Mouse (Mus musculus) kidney, embryonic 16.5 days (tissue): Measurements from ENCODE around the gene Gm17359. TPM values are rescaled to one million over a fixed set of nuclear protein-coding genes. Genes with fewer than 3 reads are reported as not detected.

ENCODE experiments used
- ATAC-seq: fragments of 200-750 bp; cut with Nextera tagmentation; 2 replicates; pipeline ENCODE4 v1.8.0; 2017; ENCODE audit warnings: moderate TSS enrichment; ENCODE audit not compliant: low FRiP score, low TSS enrichment
- H3K27ac ChIP-seq: fragments of 300-500 bp; sonication (generic); 2 replicates; pipeline ENCODE4 v1.5.1; 2014; ENCODE audit warnings: low read length
- H3K27me3 ChIP-seq: fragments of 300-500 bp; sonication (generic); 2 replicates; pipeline ENCODE4 v1.6.1; 2014; ENCODE audit warnings: low read length, control low read depth, mixed read lengths; ENCODE audit not compliant: insufficient read depth
- H3K36me3 ChIP-seq: fragments of 300-500 bp; sonication (generic); 2 replicates; pipeline ENCODE4 v1.6.1; 2014; ENCODE audit warnings: low read length, control low read depth, mixed read lengths; ENCODE audit not compliant: insufficient read depth
- H3K4me1 ChIP-seq: fragments of 300-500 bp; sonication (generic); 2 replicates; pipeline ENCODE4 v1.6.1; 2014; ENCODE audit warnings: low read length, control low read depth, mixed read lengths; ENCODE audit not compliant: insufficient read depth
- H3K4me2 ChIP-seq: fragments of 300-500 bp; sonication (generic); replicated peaks from 2 replicates; pipeline ENCODE4 v1.6.1; 2014; ENCODE audit warnings: low read depth, low read length
- H3K4me3 ChIP-seq: fragments of 300-500 bp; sonication (generic); 2 replicates; pipeline ENCODE4 v1.5.1; 2014; ENCODE audit warnings: mild to moderate bottlenecking, low read length
- H3K9ac ChIP-seq: fragments of 300-500 bp; sonication (generic); replicated peaks from 2 replicates; pipeline ENCODE4 v1.6.1; 2014; ENCODE audit warnings: low read length
- H3K9me3 ChIP-seq: fragments of 300-500 bp; sonication (generic); 2 replicates; pipeline ENCODE4 v1.6.1; 2016; ENCODE audit warnings: low read length, control low read depth
- WGBS: fragments of 180-500 bp; shearing (Covaris S2); extraction: QIAGEN DNeasy Blood & Tissue Kit; methylation state at CpG from one replicate; pipeline ENCODE4 v1.1.7; 2014; 5-methylcytosine and 5-hydroxymethylcytosine counted together
- polyA plus RNA-seq: library from polyadenylated mRNA; unstranded; fragments of >200 nt; fragmentation: Nextera tagmentation; extraction: Ambion mirVana; gene quantifications from 2 replicates; pipeline ENCODE4 v1.2.1, GENCODE M21; 2015

Gene Gm17359
- polyA plus RNA-seq, 1 experiment from 2014 or later: not detected

DNA sequence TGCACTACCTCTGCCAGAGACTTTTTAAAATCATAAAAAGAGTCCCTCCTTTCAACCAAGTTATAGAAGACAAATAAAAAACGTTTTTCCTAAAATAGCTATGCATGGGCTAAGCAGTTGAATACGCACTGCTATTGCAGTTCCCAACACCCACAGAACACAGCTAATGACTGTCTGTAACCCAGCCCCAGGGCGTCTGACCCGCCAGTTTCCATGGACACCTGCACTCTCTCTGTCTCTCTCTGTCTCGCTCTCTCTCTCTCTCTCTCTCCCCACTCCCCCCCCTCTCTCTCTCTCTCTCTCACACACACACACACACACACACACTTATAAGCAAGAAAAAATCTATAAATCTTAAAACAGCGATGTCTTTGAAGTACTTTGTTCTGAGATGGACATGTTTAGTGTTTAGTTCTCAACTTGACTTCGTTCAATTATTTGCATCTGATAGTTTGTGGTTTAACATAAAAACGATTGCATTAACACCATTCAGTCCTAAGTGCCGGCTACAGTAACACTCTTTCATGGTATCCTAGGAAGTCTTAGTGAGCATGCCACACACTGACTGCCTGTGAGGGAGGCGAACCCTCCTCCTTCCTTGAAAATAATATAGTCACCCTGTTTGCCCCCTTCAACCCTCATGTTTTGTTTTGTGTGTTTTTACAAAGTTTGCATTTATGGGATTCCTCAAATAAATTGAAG is 73.6 kb downstream of the Gm17359 start:
- H3K4me2 ChIP-seq: no peak overlapping the region
- H3K4me3 ChIP-seq: no peak overlapping the region
- H3K9me3 ChIP-seq: no peaks in the 10 kb centered on the region
- no peaks in the 10 kb centered on the region for H3K36me3 ChIP-seq
- WGBS: 24% methylated on average over 10 of the region's 10 CpGs
- no peak overlapping the region for H3K9ac ChIP-seq
- H3K27me3 ChIP-seq: no peaks in the 10 kb centered on the region
- no peak overlapping the region for H3K27ac ChIP-seq
- peaks cover 19% of the 10 kb centered on the region for H3K4me1 ChIP-seq
- ATAC-seq: 0 out of 2 replicates have a peak, but pooled peaks have one; percentile 44

DNA sequence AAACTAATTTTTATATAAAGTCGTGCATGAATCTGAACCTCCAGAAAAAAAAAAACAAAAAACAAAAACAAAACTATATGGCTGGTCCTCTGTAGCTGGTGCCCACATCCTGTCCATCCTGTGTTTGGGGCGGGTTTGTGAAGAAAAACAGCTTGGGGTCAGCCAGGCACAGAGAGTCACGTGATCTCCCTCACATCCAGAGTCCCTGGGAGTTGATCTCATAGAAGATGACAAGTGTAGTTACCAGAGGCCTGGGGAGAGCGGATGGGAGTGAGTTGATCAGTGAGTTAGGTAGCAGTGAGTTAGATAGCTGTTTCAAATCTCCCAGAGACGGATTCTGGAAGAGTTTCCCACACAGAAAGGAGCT is 74.2 kb downstream of the Gm17359 start:
- H3K4me3 ChIP-seq: no peak overlapping the region
- no peak for ATAC-seq
- no peak overlapping the region for H3K4me2 ChIP-seq
- no peaks in the 10 kb centered on the region for H3K36me3 ChIP-seq
- H3K9ac ChIP-seq: no peak overlapping the region
- H3K27ac ChIP-seq: no peak overlapping the region
- H3K4me1 ChIP-seq: peaks cover 19% of the 10 kb centered on the region
- no peaks in the 10 kb centered on the region for H3K9me3 ChIP-seq
- H3K27me3 ChIP-seq: no peaks in the 10 kb centered on the region
- WGBS: 31% methylated on average over 5 of the region's 5 CpGs

DNA sequence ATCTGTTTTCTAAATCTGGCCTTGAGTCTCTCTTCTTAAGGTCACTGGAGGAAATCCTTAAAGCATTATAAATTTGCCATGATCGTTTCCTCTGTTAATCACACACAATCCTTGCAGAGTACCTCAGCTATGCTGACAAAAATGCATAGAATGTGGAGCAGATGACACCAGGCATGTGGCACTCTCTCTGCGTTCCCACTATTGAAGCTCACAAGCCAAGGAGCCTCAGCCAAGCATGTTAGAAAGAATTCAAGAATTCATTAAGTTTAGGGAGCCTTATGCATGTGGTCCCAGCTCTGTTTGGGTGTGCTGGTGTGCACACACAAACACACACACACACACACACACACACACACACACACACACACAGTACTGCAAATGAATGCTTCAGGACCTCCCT is 75.2 kb downstream of the Gm17359 start:
- no peaks in the 10 kb centered on the region for H3K9me3 ChIP-seq
- no peak overlapping the region for H3K4me2 ChIP-seq
- H3K4me3 ChIP-seq: no peak overlapping the region
- WGBS: 35% methylated on average over 2 of the region's 2 CpGs
- peaks cover 19% of the 10 kb centered on the region for H3K4me1 ChIP-seq
- ATAC-seq: no peak
- H3K27ac ChIP-seq: no peak overlapping the region
- H3K27me3 ChIP-seq: no peaks in the 10 kb centered on the region
- H3K36me3 ChIP-seq: no peaks in the 10 kb centered on the region
- no peak overlapping the region for H3K9ac ChIP-seq

DNA sequence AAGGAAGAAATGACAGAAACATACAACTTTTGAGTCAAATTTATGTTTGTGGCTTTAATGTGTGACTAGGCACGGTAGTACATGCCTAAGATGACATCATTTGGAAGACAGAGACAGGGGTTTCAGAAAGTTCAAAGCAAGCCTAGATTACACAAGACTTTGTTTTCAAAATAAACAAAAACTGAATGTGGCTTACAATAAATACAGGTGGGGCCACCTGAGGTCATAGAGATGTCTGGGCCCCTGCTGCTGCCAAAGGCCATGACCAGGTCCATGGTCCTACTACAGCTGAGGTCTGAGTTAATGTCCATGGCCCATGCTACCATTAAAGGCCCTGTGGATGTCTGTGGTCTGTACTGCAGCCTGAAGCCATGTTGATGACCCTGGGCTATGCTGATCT is 77.0 kb downstream of the Gm17359 start:
- Histone ChIP-seq H3K9ac (no peak overlapping the region), H3K9me3 (no peaks in the 10 kb centered on the region), H3K36me3 (no peaks in the 10 kb centered on the region), H3K27me3 (no peaks in the 10 kb centered on the region), H3K4me2 (no peak overlapping the region), H3K4me3 (no peak overlapping the region), H3K4me1 (peaks cover 19% of the 10 kb centered on the region), H3K27ac (no peak overlapping the region)
- no peak for ATAC-seq
- 68% methylated on average over 1 of the region's 1 CpGs for WGBS

DNA sequence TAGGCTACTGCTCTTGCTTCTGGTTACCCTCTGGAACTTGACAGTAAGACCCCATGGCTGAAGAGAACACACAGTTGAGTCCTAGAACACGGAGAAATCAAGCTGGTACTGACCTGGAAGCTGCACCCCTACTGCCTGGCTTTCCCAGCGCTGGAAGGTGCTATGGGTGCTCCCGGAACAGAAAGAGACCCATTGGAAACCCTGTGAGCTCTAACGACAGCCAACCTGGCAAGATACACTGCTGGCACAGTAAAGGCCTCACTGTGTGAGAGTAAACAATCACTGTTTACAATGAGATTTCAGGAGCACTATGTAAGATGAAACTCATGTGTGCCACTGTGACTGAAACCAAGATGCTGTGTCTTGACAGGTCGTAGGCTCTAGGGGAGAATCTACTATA is 78.6 kb downstream of the Gm17359 start:
- 78% methylated on average over 5 of the region's 5 CpGs for WGBS
- H3K36me3 ChIP-seq: no peaks in the 10 kb centered on the region
- H3K9ac ChIP-seq: no peak overlapping the region
- peaks cover 14% of the 10 kb centered on the region for H3K4me1 ChIP-seq
- no peak overlapping the region for H3K4me2 ChIP-seq
- H3K27me3 ChIP-seq: no peaks in the 10 kb centered on the region
- no peak overlapping the region for H3K27ac ChIP-seq
- no peaks in the 10 kb centered on the region for H3K9me3 ChIP-seq
- H3K4me3 ChIP-seq: no peak overlapping the region
- ATAC-seq: no peak

DNA sequence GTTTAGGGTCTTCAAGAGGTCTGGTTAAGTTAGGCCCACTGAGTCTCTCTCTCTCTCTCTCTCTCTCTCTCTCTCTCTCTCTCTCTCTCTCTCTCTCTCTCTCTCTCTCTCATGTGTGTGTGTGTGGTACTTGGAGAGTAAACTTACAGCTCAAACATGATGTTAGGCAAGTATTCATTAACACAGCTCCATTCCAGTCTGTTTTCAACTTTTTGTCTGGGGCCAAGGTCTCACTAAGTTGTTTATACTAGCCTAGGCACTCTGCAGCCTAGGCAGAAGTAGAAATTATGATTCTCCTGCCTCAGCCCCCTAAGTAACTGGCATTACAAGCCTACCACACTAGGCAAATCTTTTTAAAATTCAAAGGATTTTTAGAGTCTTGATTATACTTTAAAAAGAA is 79.5 kb downstream of the Gm17359 start:
- Histone ChIP-seq H3K4me1 (peaks cover 6% of the 10 kb centered on the region), H3K27me3 (no peaks in the 10 kb centered on the region), H3K4me2 (no peak overlapping the region), H3K4me3 (no peak overlapping the region), H3K36me3 (no peaks in the 10 kb centered on the region), H3K9ac (no peak overlapping the region), H3K9me3 (no peaks in the 10 kb centered on the region), H3K27ac (no peak overlapping the region)
- ATAC-seq: no peak

DNA sequence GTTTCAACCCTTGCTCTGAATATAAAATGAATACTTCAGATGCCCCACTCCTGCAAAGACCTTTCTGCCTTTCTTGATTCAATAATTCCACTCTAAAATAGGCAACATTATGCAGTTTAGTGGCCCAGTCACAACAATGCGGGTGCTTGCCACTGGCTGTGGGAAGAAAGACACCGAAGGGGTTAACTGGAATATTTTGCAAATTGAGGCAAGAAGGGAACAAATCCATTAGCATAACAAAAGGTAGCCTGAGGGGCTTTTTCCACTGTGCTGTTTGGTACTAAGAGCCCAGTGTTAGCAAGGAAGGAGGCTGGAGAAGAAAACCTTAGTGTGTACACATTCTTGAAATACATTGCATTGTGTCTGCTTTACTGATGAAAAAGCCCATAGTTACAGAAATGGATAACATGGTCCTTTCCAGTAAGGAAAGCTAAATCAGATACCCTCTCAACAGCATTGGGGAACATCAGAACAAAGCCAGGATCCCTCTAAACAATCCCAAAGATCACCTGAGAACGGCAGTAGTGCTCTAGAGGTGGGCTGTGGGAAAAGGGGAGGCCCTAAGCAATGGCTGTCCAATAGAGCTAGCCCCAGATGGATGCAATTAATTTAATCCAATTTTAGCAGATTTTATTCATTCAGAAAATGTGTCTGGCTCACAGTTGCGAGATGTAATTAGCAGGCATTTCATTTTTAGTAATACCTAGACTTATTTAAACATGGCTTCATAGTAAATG is 80.7 kb downstream of the Gm17359 start:
- peaks cover 1% of the 10 kb centered on the region; the same call in 1 of the 2 replicates for H3K4me1 ChIP-seq
- no peak overlapping the region for H3K4me3 ChIP-seq
- no peak overlapping the region for H3K9ac ChIP-seq
- H3K27ac ChIP-seq: no peak overlapping the region
- H3K9me3 ChIP-seq: no peaks in the 10 kb centered on the region
- H3K4me2 ChIP-seq: no peak overlapping the region
- 64% methylated on average over 4 of the region's 4 CpGs for WGBS
- no peaks in the 10 kb centered on the region for H3K36me3 ChIP-seq
- H3K27me3 ChIP-seq: no peaks in the 10 kb centered on the region
- ATAC-seq: no peak

DNA sequence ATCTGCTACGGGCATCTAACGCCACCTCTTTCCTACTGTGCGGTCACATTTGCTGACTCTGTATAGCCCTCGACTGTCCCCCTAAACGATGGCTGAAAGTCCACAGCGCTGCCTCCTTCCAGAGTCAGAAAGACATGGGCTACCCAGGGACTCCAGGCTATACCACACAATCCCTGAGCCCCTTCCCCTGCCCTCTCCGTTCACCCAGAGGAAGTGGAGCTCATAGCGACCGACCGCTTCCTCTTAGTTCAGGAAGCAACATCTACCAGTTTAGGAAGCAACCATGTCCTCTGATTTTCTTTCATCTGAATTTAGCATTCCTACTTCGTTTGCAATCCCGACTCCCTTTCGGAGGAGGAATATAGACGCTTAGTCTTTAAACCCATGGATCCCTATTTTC is 82.5 kb downstream of the Gm17359 start:
- no peaks in the 10 kb centered on the region for H3K9me3 ChIP-seq
- WGBS: 81% methylated on average over 14 of the region's 14 CpGs

DNA sequence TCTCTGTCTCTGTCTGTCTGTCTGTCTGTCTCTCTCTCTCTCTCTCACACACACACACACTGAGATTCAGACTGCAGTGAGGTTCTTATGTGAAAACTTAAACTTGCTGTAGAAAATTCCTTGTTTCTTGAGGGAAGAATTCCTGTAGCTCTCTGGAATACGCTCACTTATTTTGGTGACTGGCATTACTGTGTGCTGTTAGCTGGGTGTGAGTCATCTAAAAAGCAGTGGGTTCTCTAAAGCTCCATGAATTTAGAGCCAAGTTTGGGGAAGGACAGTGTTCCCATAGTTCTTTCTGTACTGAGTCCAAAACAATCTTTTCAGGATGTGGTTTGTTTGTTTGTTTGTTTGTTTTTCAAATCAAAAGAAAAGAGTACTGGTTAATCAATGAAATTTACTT is 89.0 kb downstream of the Gm17359 start:
- Histone ChIP-seq H3K27ac (no peak overlapping the region), H3K9ac (no peak overlapping the region), H3K27me3 (no peaks in the 10 kb centered on the region), H3K36me3 (no peaks in the 10 kb centered on the region), H3K9me3 (no peaks in the 10 kb centered on the region), H3K4me1 (no peaks in the 10 kb centered on the region), H3K4me2 (no peak overlapping the region), H3K4me3 (no peak overlapping the region)
- ATAC-seq: no peak
- WGBS: 75% methylated on average over 1 of the region's 1 CpGs

More for the DNA sequence above, 82.5 kb downstream of the Gm17359 start:
- H3K27ac ChIP-seq: no peak overlapping the region
- no peak for ATAC-seq
- no peaks in the 10 kb centered on the region for H3K4me1 ChIP-seq
- H3K9ac ChIP-seq: no peak overlapping the region
- H3K27me3 ChIP-seq: no peaks in the 10 kb centered on the region
- H3K36me3 ChIP-seq: no peaks in the 10 kb centered on the region
- no peak overlapping the region for H3K4me2 ChIP-seq
- no peak overlapping the region for H3K4me3 ChIP-seq

DNA sequence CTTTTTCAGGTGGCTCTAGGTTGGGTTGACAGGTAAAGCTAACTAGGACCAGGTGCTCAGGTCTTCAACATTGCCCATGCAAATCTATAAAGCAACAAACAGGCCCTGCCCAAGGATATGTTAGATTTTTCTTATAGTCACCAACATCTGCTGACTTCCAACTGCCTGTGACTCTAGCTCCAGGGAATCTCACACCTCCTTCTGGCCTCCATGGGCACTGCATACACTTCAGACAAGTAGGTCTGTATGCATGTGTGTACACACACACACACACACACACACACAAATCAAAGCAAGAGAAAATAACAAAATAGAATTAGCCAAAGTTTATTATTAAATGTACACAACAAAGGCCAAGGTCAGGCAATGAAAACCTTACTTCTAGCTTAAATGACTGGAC is 97.1 kb downstream of the Gm17359 start:
- Histone ChIP-seq H3K36me3 (no peaks in the 10 kb centered on the region), H3K4me1 (no peaks in the 10 kb centered on the region), H3K9me3 (no peaks in the 10 kb centered on the region), H3K27ac (no peak overlapping the region), H3K4me3 (no peak overlapping the region), H3K9ac (no peak overlapping the region), H3K27me3 (no peaks in the 10 kb centered on the region), H3K4me2 (no peak overlapping the region)
- no peak for ATAC-seq
